Mouse (Mus musculus): ENCODE data around the gene Btbd9.

GRCm38 (mm10) chr17:30339317-30339716 is 237.0 kb downstream of the Btbd9 start:
- TF ChIP-seq POLR2A (IDR thresholded peaks at IDR 0.05; ENCODE audit: low read depth, low read length) (no peak), CTCF (conservative IDR thresholded peaks at IDR 0.05; ENCODE audit: insufficient read depth, insufficient read length, low read depth, low read length) (peak; percentile 34; the same call in 1 of the 2 replicates)
